Mouse (Mus musculus) frontal cortex, postnatal 25 days (tissue): Measurements from ENCODE around the gene Zwilch.
"Not testable (repeated sequence)": the region's sequence is repeated elsewhere in the genome, so short reads cannot be mapped to it uniquely, and the experiment has no call there.

ENCODE experiments used
- DNase-seq, 2 experiments: peaks; one replicate each; pipeline ENCODE4 v3.0.0; 2022; ENCODE audit warnings: low spot score in 2 of 2

The Zwilch gene

GRCm38 (mm10) chr9:64178974-64179646 lies 6.2 kb upstream of the Zwilch start, which contains the start of gene Snapc5:
TSS of gene Snapc5 (plus strand) at chr9:64179274.
- DNase-seq: peak; percentile 84 to 85

GRCm38 (mm10) chr9:64178610-64178973 lies 5.7 kb upstream of the Zwilch start:
- no peak for DNase-seq

- no peak for DNase-seq
These were observed 2.5 kb upstream of the Zwilch start for GRCm38 (mm10) chr9:64175378-64175777.

DNA sequence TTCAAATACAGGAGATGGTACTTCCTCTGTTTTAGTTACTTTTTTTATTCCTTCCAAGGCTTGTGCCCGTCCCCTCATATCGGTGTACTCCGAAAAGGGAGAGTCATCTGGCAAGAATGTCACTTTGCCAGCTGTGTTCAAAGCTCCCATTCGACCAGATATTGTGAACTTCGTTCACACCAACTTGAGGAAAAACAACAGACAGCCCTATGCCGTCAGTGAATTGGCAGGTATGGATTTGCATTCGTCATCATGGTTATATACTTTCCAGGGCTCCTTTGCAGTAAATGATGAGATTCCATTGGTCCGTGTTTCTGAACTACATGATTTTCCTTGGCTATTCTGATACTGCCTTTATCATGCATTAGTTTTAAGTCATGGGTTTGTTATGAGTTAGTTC lies 1.9 kb upstream of the Zwilch start:
- DNase-seq: no peak

- DNase-seq: no peak
These were observed 1.4 kb upstream of the Zwilch start for GRCm38 (mm10) chr9:64174341-64174740.

- no peak for DNase-seq
These were observed 839 bp upstream of the Zwilch start for GRCm38 (mm10) chr9:64173666-64174220.

GRCm38 (mm10) chr9:64172145-64172815 lies 624 bp downstream of the Zwilch start:
- DNase-seq: no peak

DNA sequence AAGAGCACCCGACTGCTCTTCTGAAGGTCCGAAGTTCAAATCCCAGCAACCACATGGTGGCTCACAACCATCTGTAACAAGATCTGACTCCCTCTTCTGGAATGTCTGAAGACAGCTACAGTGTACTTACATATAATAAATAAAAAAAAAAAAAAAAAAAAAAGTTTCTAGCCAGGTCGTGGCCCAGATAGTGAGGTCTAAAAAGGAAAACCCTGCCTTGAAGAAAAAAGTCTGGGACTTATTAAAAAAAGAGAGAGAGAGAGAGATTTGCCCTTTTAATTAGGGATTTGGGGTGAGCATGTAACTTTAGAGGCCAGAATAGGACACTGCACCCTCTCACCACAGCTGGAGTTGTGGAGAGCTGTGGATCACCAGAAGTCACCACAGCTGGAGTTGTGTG lies 2.9 kb downstream of the Zwilch start:
- not testable (repeated sequence) for DNase-seq

DNA sequence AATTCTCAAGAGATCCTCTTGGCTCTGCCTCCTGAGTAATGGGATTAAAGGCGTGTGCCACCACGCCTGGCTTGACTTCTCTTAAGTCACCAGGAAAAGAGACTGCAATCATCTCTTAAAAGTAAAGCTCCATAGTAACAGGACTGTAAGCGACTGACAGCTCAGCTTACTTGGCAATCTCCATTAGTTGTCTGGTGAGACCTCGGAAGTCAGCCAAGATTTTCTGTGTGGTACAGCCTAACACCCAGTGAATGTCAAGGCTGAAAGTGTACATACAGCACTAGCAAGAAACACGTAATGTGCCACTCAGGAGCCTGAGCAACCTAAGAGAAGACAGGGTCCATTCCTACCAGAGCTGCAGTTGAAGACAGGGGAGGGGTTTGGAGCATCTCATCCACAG lies 12.4 kb downstream of the Zwilch start:
- no peak for DNase-seq

GRCm38 (mm10) chr9:64156641-64157040 lies 16.3 kb downstream of the Zwilch start:
- DNase-seq: no peak

GRCm38 (mm10) chr9:64139879-64140278 lies 33.0 kb downstream of the Zwilch start:
- DNase-seq: no peak

DNA sequence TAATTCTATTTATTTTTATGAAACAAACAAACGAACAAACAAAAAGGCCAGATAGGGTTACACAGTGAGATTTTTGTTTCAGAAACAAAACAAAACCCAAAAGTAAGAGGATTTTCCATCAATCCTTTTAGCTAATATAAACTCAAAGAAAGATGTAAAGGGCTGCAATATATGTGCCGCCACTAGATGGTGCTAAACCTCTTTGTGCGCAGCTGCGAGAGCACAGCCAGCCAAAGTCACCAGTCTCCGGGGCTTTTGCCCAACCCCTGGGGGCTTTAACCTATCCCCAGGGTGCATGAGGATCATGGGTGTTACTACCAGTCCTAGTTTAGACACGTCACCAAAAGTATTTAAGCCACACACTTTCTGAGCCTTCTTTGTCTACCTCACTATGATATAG lies 34.0 kb downstream of the Zwilch start:
- peak; percentile 36 to 50 for DNase-seq

- no peak for DNase-seq
These were observed 41.3 kb downstream of the Zwilch start for GRCm38 (mm10) chr9:64131623-64132022.

- no peak for DNase-seq
These were observed 46.8 kb downstream of the Zwilch start for GRCm38 (mm10) chr9:64126121-64126520.

- no peak for DNase-seq
These were observed 47.6 kb downstream of the Zwilch start for GRCm38 (mm10) chr9:64125307-64125706.

DNA sequence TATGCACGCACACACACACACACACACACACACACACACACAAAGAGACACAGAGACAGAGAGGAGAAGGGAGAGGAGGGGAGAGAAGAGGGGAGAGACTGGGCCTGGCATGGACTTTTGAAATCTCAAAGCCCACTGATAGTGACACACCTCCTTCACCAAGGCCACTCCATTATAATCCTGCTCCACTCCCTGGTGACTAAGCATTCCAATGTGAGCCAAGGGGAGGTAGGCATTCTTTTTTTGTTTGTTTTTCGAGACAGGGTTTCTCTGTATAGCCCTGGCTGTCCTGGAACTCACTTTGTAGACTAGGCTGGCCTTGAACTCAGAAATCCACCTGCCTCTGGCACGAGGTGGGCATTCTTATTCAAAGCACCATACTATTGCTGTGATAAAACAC lies 48.1 kb downstream of the Zwilch start:
- DNase-seq: not testable (repeated sequence)

- DNase-seq: no peak
These were observed 50.3 kb downstream of the Zwilch start for GRCm38 (mm10) chr9:64122601-64123000.

DNA sequence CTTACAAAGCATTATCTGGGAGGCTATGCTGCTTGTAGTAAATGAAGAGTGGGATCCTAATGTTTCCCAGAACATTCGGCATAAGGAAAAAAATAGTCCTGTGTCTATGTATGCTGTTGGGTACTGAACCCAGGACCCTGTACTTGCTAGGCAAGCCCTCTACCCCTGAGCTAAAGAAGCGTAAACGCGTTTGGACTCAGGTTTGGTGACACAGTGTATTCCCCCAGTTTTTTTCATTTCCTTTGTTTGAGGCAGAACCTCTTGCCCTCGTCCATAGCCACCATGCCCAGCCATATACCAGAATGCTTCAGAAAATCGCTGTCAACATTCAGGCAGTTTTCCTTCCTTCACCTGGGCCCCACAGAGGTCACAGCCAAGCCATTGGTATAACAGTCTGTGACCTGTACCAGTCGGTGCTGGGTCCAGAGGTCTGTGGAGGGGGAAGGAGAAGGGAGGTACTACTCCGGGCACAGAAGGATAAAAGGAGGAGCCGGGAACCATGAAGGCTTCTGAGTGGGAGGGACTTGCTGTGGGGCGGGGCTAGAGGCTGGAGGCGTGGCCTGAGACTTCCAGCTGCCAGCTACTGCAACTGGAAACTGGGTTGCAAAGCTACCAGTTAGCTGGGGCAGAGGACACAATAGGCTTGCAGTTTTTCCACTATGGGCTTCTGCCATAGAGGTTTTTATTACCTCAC lies 52.2 kb downstream of the Zwilch start:
- DNase-seq: no peak

- peak; percentile 6 to 14 for DNase-seq
These were observed 53.0 kb downstream of the Zwilch start for GRCm38 (mm10) chr9:64119898-64120297.

GRCm38 (mm10) chr9:64116876-64117275 lies 56.0 kb downstream of the Zwilch start, which contains the start of gene Lctl:
TSS of gene Lctl (plus strand) at chr9:64117147.
- DNase-seq: no peak

DNA sequence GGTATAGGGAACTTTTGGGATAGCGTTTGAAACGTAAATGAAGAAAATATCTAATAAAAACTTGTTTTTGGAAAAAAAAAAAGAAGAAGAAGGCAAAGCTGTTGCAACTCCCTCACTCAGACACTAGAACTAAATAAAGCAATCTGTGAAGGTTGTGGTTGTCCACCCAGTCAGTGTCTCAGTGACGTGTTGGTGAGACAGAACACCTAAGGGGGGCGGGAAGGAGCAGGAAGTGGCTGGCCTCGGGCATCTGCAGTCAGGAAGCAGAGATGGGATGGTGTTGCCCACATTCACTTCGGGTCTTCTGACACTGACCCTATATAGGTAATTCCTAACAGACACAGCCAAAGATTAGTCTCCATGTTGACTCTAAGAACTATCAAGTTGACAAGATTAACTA lies 57.1 kb downstream of the Zwilch start:
- DNase-seq: no peak

GRCm38 (mm10) chr9:64114646-64115045 lies 58.3 kb downstream of the Zwilch start:
- no peak for DNase-seq

- DNase-seq: no peak
These were observed 62.4 kb downstream of the Zwilch start for GRCm38 (mm10) chr9:64110502-64110901.
